Mouse (Mus musculus) bone marrow, adult 2 months (tissue): Measurements from ENCODE around the gene Isg15. TPM values are rescaled to one million over a fixed set of nuclear protein-coding genes. Genes with fewer than 3 reads are reported as not detected.

Experiments used
- H3K27ac ChIP-seq: fragments of 200-500 bp; 2 replicates; pipeline ENCODE4 v1.5.1; 2012; ENCODE audit warnings: low read depth, mild to moderate bottlenecking, control low read depth, inconsistent platforms, low read length; ENCODE audit not compliant: control insufficient read depth, poor library complexity, insufficient read depth
- H3K4me1 ChIP-seq: fragments of 200-500 bp; 2 replicates; pipeline ENCODE4 v1.6.1; 2011; ENCODE audit warnings: low read length; ENCODE audit not compliant: control insufficient read depth, insufficient read depth
- H3K4me3 ChIP-seq: fragments of 200-500 bp; replicated peaks from 2 replicates; pipeline ENCODE3; 2011; ENCODE audit warnings: mild to moderate bottlenecking, low read depth, low read length, control low read depth; ENCODE audit not compliant: control insufficient read depth
- CTCF ChIP-seq: fragments of 200-500 bp; IDR thresholded peaks from 2 replicates; pipeline ENCODE4 v1.5.1; 2011; ENCODE audit warnings: low read length, control low read depth; ENCODE audit not compliant: control insufficient read depth, insufficient read depth
- POLR2A ChIP-seq: fragments of 200-500 bp; IDR thresholded peaks from 2 replicates; pipeline ENCODE4 v1.6.1; 2011; ENCODE audit warnings: low read depth, mild to moderate bottlenecking, control low read depth, low read length, borderline replicate concordance; ENCODE audit not compliant: control insufficient read depth
- WGBS: fragments of 180-500 bp; shearing (Covaris S2); methylation state at CpG from one replicate; pipeline ENCODE4 v1.1.7; 2018; 5-methylcytosine and 5-hydroxymethylcytosine counted together
- polyA plus RNA-seq: library from polyadenylated mRNA; stranded (reverse); fragments of >200 nt; gene quantifications from 2 replicates; pipeline ENCODE4 v1.2.4, GENCODE M21; 2011; ENCODE audit warnings: low replicate concordance; ENCODE audit not compliant: missing spikeins, insufficient read depth, insufficient read length

Gene Isg15
- polyA plus RNA-seq, 1 experiment, result 134 TPM

GRCm38 (mm10) chr4:156188162-156188810 lies 12.3 kb downstream of the Isg15 start:
- H3K27ac ChIP-seq, result peak overlapping the region; percentile 26; the same call in 1 of the 2 replicates
- peaks cover 3% of the 10 kb centered on the region for H3K4me1 ChIP-seq
- WGBS, result 49% methylated on average over 5 of the region's 5 CpGs
- TF ChIP-seq POLR2A (no peak), CTCF (no peak)
- no peak overlapping the region for H3K4me3 ChIP-seq

- Histone ChIP-seq H3K4me3 (no peak overlapping the region), H3K4me1 (peaks cover 5% of the 10 kb centered on the region)
- WGBS, result 18% methylated on average over 31 of the region's 31 CpGs
Observed at GRCm38 (mm10) chr4:156185950-156186850, 14.4 kb downstream of the Isg15 start.

DNA sequence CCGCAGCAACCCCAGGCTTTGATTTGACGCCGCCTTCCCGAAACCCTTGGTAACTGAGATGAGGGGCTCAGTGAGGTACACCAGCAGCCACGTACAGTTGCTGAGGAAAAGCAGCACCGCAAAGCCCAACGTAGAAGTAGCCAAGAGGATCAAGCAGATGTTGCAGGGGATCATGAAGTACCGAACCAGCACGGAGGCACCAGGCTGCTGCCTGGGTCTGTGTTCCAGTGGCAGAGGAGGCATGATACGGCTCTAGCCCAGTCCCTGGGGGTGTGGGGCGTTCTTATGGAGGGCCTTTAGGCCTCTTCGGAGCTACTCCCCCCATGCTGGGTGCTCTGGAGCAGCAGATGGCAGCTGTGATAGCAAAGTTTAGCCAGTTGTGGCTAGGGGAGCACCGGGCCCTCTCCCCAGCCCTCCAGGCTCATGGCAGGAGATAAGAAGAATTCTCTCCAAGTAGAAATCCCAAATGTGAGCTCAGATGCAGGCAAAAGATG lies 15.1 kb downstream of the Isg15 start:
- WGBS, result 81% methylated on average over 13 of the region's 13 CpGs
- Histone ChIP-seq H3K27ac (no peak overlapping the region), H3K4me3 (no peak overlapping the region), H3K4me1 (peaks cover 5% of the 10 kb centered on the region)
- TF ChIP-seq POLR2A (no peak), CTCF (no peak)

More at GRCm38 (mm10) chr4:156185950-156186850, 14.4 kb downstream of the Isg15 start:
- TF ChIP-seq POLR2A (no peak), CTCF (no peak)
- H3K27ac ChIP-seq, result no peak overlapping the region; the same call in 1 of the 2 replicates

DNA sequence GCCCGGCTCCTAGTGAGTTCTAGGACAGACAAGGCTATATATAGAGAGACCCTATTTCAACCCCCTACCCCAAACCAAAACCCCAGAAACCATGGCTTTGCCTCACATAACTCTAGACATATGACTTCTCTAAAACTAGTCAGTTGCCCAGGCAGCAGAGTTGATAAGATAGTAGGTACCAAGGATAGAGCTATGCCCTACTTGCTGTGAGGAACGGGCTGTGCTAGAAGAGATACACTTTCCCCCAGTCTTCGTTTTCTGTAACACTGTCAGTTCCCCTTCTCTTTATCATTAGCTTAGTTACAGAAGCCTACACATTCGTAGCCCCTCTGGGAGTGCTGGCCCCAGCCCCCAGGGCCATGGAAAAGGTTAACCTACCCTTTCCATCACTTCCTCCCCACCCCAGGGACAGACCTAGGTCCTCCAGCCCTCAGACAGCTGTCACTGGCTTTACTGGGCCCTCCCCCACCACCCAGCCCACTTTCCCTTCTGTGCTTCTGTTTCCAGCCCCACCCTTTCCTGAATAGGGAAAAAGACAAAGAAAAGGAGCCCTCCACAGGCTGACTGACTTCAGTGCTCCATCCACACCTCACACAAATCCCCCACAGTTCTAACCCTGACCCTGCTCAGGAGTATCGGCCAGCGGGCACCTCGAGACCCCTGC lies 16.2 kb downstream of the Isg15 start:
- TF ChIP-seq CTCF (no peak), POLR2A (no peak)
- H3K4me1 ChIP-seq, result peaks cover 5% of the 10 kb centered on the region
- WGBS, result 68% methylated on average over 7 of the region's 7 CpGs
- H3K4me3 ChIP-seq, result no peak overlapping the region
- H3K27ac ChIP-seq, result no peak overlapping the region

- 42% methylated on average over 5 of the region's 5 CpGs for WGBS
- no peak for TF ChIP-seq CTCF
- TF ChIP-seq POLR2A, result no peak
- no peak overlapping the region for H3K27ac ChIP-seq
- peaks cover 2% of the 10 kb centered on the region; the same call in 1 of the 2 replicates for H3K4me1 ChIP-seq
- no peak overlapping the region for H3K4me3 ChIP-seq
Observed at GRCm38 (mm10) chr4:156183747-156184146, 16.9 kb downstream of the Isg15 start.

DNA sequence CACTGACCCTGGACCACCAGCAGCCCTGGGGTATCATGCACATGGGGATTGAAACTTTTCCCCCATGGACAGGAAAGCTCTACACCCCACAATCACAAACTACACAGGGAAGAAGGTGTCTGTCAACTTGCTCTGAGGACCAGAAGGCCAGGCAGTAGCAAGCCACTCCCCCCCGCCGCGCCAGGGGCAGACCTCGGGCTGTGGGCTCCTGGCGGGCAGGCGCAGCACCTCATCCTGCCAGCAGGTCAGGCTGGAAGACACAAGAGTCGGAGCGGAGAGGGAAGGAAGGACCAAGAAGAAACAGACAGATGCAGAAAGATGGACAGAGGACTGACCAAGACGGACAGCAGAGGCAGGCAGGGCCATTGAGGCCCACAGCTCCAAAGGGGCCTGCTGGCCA lies 23.0 kb downstream of the Isg15 start:
- 89% methylated on average over 9 of the region's 9 CpGs for WGBS

GRCm38 (mm10) chr4:156171828-156172227 lies 28.8 kb downstream of the Isg15 start:
- H3K4me3 ChIP-seq, result no peak overlapping the region
- no peak overlapping the region for H3K27ac ChIP-seq
- TF ChIP-seq CTCF (no peak), POLR2A (no peak)
- H3K4me1 ChIP-seq, result no peaks in the 10 kb centered on the region
- 90% methylated on average over 11 of the region's 11 CpGs for WGBS

More for the DNA sequence above, 23.0 kb downstream of the Isg15 start:
- Histone ChIP-seq H3K4me3 (no peak overlapping the region), H3K4me1 (no peaks in the 10 kb centered on the region), H3K27ac (no peak overlapping the region)
- TF ChIP-seq CTCF, result no peak
- no peak for TF ChIP-seq POLR2A
